Mouse (Mus musculus) limb, embryonic 12.5 days (tissue): Measurements from ENCODE around the gene Tmem222. TPM values are rescaled to one million over a fixed set of nuclear protein-coding genes. Genes with fewer than 3 reads are reported as not detected.

Experiments used
- ATAC-seq: fragments of 200-750 bp; cut with Nextera tagmentation; 2 replicates; pipeline ENCODE4 v1.8.0; 2017; ENCODE audit warnings: low read depth, moderate TSS enrichment; ENCODE audit not compliant: insufficient number of reproducible peaks, insufficient read depth, low FRiP score, low TSS enrichment
- H3K27ac ChIP-seq: fragments of 300-500 bp; sonication (generic); 2 replicates; pipeline ENCODE4 v1.5.1; 2016; ENCODE audit warnings: mild to moderate bottlenecking, moderate library complexity
- H3K27me3 ChIP-seq: fragments of 300-500 bp; sonication (generic); 2 replicates; pipeline ENCODE4 v1.6.1; 2016; ENCODE audit warnings: mild to moderate bottlenecking, moderate library complexity
- H3K36me3 ChIP-seq: fragments of 300-500 bp; sonication (generic); 2 replicates; pipeline ENCODE4 v1.6.1; 2016; ENCODE audit warnings: mild to moderate bottlenecking, moderate library complexity
- H3K4me1 ChIP-seq: fragments of 300-500 bp; sonication (generic); replicated peaks from 2 replicates; pipeline ENCODE4 v1.6.1; 2016
- H3K4me2 ChIP-seq: fragments of 300-500 bp; sonication (generic); 2 replicates; pipeline ENCODE4 v1.6.1; 2016; ENCODE audit warnings: mild to moderate bottlenecking, moderate library complexity
- H3K4me3 ChIP-seq: fragments of 300-500 bp; sonication (generic); replicated peaks from 2 replicates; pipeline ENCODE4 v1.5.1; 2016; ENCODE audit warnings: mild to moderate bottlenecking
- H3K9ac ChIP-seq: fragments of 300-500 bp; sonication (generic); replicated peaks from 2 replicates; pipeline ENCODE4 v1.6.1; 2016; ENCODE audit warnings: mild to moderate bottlenecking, moderate library complexity
- H3K9me3 ChIP-seq: fragments of 300-500 bp; sonication (generic); 2 replicates; pipeline ENCODE4 v1.6.1; 2016; ENCODE audit warnings: mild to moderate bottlenecking, moderate library complexity
- WGBS: fragments of 180-500 bp; shearing (Covaris S2); methylation state at CpG from one replicate; pipeline ENCODE4 v1.1.7; 2016; 5-methylcytosine and 5-hydroxymethylcytosine counted together
- polyA plus RNA-seq: library from polyadenylated mRNA; unstranded; fragments of >200 nt; fragmentation: Nextera tagmentation; extraction: Ambion mirVana; gene quantifications from 2 replicates; pipeline ENCODE4 v1.2.1, GENCODE M21; 2016

Tmem222 gene
- polyA plus RNA-seq, 1 experiment from 2014 or later, result 85.3 TPM

DNA sequence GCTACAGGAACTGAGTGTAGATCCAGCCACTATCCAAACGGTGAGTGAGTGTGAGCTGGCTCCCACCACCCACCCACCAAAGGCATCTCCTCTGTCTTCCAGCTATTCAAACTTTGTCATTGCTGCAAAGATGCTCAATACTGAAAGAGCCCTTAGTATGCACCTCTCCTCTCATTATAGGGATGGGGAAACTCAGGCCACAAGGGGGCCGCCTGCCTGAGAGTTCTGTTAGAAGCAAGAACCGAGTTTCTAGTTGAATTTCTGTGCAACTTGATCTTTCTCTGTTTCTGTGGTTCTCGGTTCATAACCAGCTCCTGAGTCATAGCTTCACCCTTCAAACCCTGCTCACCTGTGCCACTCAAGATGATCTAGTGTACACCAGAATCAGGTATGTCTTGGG, 25.5 kb downstream of the Tmem222 start:
- Histone ChIP-seq H3K4me2 (0 out of 2 replicates have a peak overlapping the region, but pooled peaks have one; percentile 69), H3K27me3 (peaks cover 95% of the 10 kb centered on the region), H3K27ac (no peak overlapping the region), H3K36me3 (no peaks in the 10 kb centered on the region), H3K9ac (no peak overlapping the region), H3K4me3 (no peak overlapping the region), H3K4me1 (peaks cover 16% of the 10 kb centered on the region), H3K9me3 (no peaks in the 10 kb centered on the region)
- no peak for ATAC-seq
- WGBS, result 41% methylated on average over 4 of the region's 4 CpGs

DNA sequence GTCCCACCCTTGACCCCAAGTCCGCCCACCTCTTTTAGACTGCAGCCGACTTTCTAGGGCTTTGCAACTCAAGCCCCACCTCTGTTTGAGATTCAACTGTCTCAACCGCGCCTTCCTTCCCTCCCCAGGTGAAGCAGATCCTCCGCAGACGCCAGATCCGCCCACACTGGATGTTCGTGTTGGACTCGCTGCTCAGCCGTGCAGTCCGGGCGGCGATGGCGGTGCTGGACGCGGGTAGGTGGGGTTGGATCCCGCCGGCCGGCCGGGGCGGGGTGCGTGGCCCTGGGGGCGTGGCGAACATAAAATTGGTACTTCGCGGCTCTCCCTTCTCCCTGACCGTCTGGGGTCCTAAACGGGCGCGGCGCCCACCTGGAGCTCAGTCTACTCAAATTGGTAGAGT, 26.4 kb downstream of the Tmem222 start:
- 2% methylated on average over 31 of the region's 31 CpGs for WGBS

DNA sequence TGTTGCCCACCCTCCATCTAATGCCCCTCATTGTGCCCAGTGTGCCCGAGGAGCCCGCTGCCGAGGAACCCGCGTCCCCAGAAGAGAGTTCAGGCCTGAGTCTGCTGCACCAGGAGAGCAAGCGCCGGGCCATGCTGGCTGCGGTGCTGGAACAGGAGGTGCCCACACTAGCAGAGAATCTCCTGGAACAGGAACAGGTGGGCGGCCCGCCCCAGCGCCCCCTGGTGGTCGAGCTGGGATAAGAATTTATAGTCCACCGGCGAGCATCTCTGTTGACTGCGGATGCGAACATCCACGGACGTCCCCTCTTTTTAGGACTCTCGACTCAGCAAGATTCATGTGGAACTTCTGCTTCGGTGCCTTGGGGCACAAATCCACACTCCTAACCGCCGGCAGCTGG, 27.0 kb downstream of the Tmem222 start:
- peaks cover 14% of the 10 kb centered on the region for H3K4me1 ChIP-seq
- 3% methylated on average over 22 of the region's 22 CpGs for WGBS
- peak overlapping the region; percentile 69 for H3K4me2 ChIP-seq
- ATAC-seq, result no peak
- peak overlapping the region; percentile 60 for H3K9ac ChIP-seq
- peak overlapping the region; percentile 44 for H3K4me3 ChIP-seq
- H3K27ac ChIP-seq, result no peak overlapping the region
- H3K9me3 ChIP-seq, result no peaks in the 10 kb centered on the region
- H3K36me3 ChIP-seq, result no peaks in the 10 kb centered on the region
- H3K27me3 ChIP-seq, result peaks cover 95% of the 10 kb centered on the region

More for the DNA sequence above, 26.4 kb downstream of the Tmem222 start:
- H3K27me3 ChIP-seq, result peaks cover 95% of the 10 kb centered on the region
- no peaks in the 10 kb centered on the region for H3K36me3 ChIP-seq
- H3K4me1 ChIP-seq, result peaks cover 14% of the 10 kb centered on the region
- H3K27ac ChIP-seq, result no peak overlapping the region
- ATAC-seq, result no peak
- H3K4me2 ChIP-seq, result peak overlapping the region; percentile 69
- peak overlapping the region; percentile 44 for H3K4me3 ChIP-seq
- H3K9me3 ChIP-seq, result no peaks in the 10 kb centered on the region
- peak overlapping the region; percentile 60 for H3K9ac ChIP-seq

DNA sequence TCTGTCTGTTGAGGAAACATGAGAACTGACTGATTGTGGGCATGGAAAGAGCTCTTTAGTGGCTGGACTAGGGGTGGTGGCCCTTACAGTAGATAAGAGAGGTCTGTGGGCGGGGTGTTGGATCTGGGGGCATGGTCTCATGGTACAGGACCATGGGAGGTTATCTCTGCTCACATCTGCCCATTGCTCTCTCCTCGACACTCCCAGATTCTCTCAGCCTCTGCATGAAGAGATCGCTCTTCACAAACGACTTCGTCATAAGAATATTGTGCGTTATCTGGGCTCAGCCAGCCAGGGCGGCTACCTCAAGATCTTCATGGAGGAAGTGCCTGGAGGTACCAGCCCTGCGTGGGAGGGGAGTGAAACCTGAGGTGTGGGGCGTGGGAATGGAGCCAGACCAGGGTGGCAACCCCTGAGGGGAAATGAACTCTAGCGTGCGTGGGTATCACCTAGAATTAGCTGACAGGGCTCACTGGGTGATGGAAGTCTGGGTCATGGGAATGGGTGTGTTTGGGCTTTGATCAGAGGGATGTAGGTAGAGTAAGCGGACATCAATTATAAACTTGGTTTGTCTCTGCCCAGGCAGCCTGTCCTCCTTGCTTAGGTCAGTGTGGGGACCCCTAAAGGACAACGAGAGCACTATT, 29.7 kb downstream of the Tmem222 start:
- no peak overlapping the region for H3K4me2 ChIP-seq
- no peaks in the 10 kb centered on the region for H3K9me3 ChIP-seq
- peaks cover 89% of the 10 kb centered on the region for H3K27me3 ChIP-seq
- no peak overlapping the region for H3K4me3 ChIP-seq
- no peak overlapping the region for H3K9ac ChIP-seq
- no peak overlapping the region for H3K27ac ChIP-seq
- ATAC-seq, result no peak
- H3K4me1 ChIP-seq, result peaks cover 14% of the 10 kb centered on the region
- 75% methylated on average over 13 of the region's 13 CpGs for WGBS
- H3K36me3 ChIP-seq, result no peaks in the 10 kb centered on the region

DNA sequence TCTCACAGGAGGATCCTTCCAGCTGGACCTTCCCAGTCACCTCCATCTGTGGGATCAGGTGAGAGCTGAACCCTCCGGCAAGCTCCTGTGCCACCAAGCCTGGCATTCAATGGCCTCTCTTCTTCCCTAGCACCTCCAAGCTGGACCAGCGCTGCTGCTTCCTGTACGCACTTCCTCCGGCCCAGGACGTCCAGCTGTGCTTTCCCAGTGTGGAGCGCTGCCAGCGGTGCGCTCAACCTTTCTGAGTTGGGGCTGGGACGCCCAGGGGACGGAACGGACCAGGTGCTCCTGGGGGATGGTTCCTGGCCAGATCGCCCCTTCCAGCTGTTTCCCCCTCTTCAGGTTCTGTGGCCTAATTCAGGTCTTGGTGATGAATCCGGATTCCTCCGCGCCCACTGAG, 30.5 kb downstream of the Tmem222 start:
- Histone ChIP-seq H3K27ac (no peak overlapping the region), H3K4me2 (no peak overlapping the region), H3K4me3 (no peak overlapping the region), H3K27me3 (peaks cover 89% of the 10 kb centered on the region), H3K4me1 (peaks cover 14% of the 10 kb centered on the region), H3K9me3 (no peaks in the 10 kb centered on the region), H3K9ac (no peak overlapping the region), H3K36me3 (no peaks in the 10 kb centered on the region)
- ATAC-seq, result no peak
- WGBS, result 19% methylated on average over 15 of the region's 15 CpGs

DNA sequence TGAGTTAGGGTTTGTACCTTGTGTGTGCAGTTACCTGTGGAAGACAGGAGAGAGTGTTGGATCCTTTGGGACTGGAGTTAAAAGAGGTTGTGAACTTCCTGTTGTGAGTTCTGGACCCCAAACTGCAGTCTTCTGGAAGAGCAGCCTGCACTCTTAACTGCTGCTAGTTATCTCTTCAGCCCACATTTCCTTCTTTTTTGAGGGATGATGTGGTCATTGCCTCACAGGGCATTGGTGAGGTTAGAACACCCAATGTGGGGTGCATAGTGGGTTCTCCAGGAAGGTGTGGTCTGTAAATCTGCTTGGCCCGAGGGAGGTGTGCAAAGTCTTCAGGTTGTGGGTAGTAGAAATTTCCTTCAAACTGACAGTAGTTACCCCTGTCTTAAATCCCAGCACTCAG, 33.3 kb downstream of the Tmem222 start:
- Histone ChIP-seq H3K4me3 (no peak overlapping the region), H3K27ac (no peak overlapping the region), H3K27me3 (peaks cover 79% of the 10 kb centered on the region), H3K36me3 (no peaks in the 10 kb centered on the region), H3K9me3 (no peaks in the 10 kb centered on the region), H3K4me2 (no peak overlapping the region), H3K9ac (no peak overlapping the region), H3K4me1 (peaks cover 13% of the 10 kb centered on the region)
- ATAC-seq, result no peak
- WGBS, result 77% methylated on average over 1 of the region's 1 CpGs

DNA sequence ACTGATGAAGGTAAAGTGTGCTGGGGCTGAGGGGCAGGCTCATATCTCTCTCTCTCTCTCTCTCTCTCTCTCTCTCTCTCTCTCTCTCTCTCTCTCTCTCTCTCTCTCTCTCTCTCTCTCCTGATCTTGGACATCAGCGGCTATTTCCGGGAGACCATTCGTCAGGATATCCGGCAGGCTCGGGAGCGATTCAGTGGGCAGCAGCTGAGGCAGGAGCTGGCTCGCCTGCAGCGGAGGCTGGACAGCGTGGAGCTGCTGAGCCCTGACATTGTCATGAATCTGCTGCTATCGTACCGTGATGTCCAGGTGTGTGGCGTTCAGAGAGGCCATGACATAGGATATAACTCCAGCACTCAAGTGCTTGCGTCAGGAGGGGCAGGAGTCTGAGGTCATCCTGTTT, 34.1 kb downstream of the Tmem222 start:
- ATAC-seq, result no peak
- peaks cover 13% of the 10 kb centered on the region for H3K4me1 ChIP-seq
- H3K4me2 ChIP-seq, result no peak overlapping the region
- H3K27ac ChIP-seq, result no peak overlapping the region
- WGBS, result 46% methylated on average over 13 of the region's 13 CpGs
- no peaks in the 10 kb centered on the region for H3K36me3 ChIP-seq
- no peak overlapping the region for H3K9ac ChIP-seq
- no peaks in the 10 kb centered on the region for H3K9me3 ChIP-seq
- peaks cover 71% of the 10 kb centered on the region for H3K27me3 ChIP-seq
- H3K4me3 ChIP-seq, result no peak overlapping the region

DNA sequence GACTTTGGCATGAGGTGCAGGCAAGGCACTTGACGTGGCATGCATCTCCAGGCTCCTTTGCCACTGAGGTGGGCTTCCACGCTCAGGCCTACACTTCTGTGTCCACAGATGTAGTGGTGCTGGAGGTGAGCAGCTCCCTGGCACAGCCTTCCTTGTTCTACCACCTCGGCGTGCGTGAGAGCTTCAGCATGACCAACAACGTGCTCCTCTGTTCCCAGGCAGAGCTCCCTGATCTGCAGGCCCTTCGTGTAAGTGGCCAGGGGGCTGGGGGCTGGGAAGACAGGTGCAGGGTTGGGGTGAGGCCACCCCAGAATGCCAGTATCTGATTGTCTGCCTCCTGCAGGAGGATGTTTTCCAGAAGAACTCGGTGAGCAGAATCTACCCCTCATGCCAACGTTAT, 34.9 kb downstream of the Tmem222 start:
- H3K36me3 ChIP-seq, result no peaks in the 10 kb centered on the region
- no peak overlapping the region for H3K4me3 ChIP-seq
- H3K9ac ChIP-seq, result no peak overlapping the region
- H3K4me1 ChIP-seq, result peaks cover 13% of the 10 kb centered on the region
- no peak for ATAC-seq
- H3K27me3 ChIP-seq, result peaks cover 63% of the 10 kb centered on the region
- H3K27ac ChIP-seq, result no peak overlapping the region
- 67% methylated on average over 9 of the region's 9 CpGs for WGBS
- no peak overlapping the region for H3K4me2 ChIP-seq
- no peaks in the 10 kb centered on the region for H3K9me3 ChIP-seq

DNA sequence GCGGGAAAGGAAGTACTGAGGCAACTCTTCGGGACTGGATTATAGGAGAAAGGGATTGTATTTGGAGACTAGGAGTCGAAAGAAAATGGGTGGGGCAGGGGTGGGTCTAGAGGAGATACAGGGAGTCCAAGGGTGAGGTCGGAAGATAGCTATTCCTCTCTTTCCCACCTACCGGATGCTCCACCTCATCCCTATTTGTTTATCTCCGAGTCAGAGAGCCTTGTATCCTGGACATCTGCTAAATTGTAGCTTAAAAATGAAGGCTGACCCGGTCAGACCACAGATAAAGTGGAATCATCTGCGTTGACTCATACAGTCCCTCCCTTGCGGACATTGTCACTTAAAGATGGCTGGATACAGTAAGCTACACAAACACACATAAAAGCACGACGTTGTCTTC, 35.7 kb downstream of the Tmem222 start:
- WGBS, result 38% methylated on average over 11 of the region's 11 CpGs
- Histone ChIP-seq H3K4me1 (peaks cover 9% of the 10 kb centered on the region), H3K4me3 (peak overlapping the region; percentile 65), H3K9ac (no peak overlapping the region), H3K36me3 (no peaks in the 10 kb centered on the region), H3K27me3 (peaks cover 58% of the 10 kb centered on the region), H3K27ac (no peak overlapping the region), H3K9me3 (no peaks in the 10 kb centered on the region), H3K4me2 (peak overlapping the region; percentile 74)
- ATAC-seq, result no peak

DNA sequence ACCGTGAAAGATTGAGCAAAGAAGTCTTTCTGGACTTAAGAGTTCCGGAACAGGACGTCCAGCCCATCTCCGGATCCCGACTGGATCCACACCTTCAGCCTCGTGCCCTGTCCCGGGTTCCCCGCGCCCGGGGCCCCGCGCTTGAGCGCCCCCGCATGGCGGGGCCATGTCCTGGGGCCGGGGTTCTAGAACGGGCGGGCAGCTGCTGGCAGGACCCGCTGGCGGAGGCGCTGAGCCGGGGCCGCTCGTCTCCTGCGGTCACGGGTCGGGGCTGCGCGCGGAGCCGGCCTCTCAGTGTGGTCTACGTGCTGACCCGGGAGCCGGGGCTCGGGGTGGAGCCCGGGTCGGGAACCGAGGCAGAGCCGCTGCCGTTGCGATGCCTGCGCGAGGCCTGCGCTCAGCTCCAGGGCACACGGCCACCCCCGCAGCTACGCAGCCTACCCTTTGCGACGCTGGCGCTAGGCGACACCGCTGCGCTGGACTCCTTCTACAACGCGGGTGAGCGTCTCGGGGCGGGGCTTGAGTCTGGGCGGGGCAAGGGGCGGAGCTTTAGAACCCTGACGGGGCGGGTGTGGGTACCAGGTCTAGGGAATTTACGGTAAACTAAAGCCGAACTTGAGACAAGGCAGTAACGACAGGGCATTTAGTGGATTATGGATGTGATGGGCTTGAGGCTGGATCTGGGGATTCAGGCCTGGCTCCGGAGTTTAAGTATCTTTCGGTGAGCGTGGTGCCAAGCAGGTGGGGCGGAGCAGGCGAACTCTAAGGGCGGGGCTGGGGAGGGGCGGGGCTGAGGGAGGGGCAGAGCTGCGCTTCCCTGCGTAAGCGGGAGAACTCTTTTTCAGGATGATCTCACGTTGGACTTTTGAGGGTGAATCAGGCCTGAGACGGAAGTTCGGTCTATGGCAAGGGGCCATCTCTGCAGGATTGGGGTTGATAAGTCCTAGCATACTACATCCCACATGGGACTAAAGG, 36.4 kb downstream of the Tmem222 start:
- peak; percentile 88 for ATAC-seq
- Histone ChIP-seq H3K27ac (peak overlapping the region; percentile 36; the same call in 1 of the 2 replicates), H3K9ac (peak overlapping the region; percentile 56), H3K36me3 (no peaks in the 10 kb centered on the region), H3K4me2 (peak overlapping the region; percentile 74), H3K4me3 (peak overlapping the region; percentile 65), H3K9me3 (no peaks in the 10 kb centered on the region), H3K4me1 (peaks cover 8% of the 10 kb centered on the region), H3K27me3 (peaks cover 52% of the 10 kb centered on the region)
- WGBS, result under 1% methylated on average over 75 of the region's 78 CpGs

DNA sequence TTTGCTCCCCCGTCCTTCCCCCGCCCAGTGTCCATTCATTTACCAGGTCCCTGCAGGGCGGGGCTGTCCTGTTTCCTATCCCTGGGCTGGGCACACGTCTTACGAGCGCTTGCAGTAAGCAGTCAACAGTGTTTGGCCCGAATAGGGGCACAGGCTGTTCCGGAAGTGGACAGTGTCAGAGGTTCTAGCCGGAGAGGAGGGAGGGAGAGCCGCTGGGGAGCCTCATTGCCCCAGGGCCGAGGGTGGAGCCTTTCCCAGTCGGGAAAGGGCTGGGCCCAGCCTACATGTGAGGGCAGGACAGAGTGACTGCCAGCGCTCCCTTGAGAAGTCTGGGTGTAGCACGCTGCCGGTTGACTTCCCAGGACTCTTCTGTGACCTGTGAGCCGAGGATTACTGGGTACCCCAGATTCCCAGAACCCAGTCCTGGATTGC, 37.1 kb downstream of the Tmem222 start, which contains the start of gene Map3k6:
TSS of gene Map3k6 (plus strand) at position 329 of the 432 bp plus-strand sequence.
- H3K4me1 ChIP-seq, result peaks cover 8% of the 10 kb centered on the region
- H3K27ac ChIP-seq, result peak within 1 kb of the TSS; percentile 36; the same call in 1 of the 2 replicates
- H3K27me3 ChIP-seq, result peaks cover 44% of the 10 kb centered on the region
- ATAC-seq, result no peak
- no peaks in the 10 kb centered on the region for H3K9me3 ChIP-seq
- peak within 1 kb of the TSS; percentile 65 for H3K4me3 ChIP-seq
- no peaks in the 10 kb centered on the region for H3K36me3 ChIP-seq
- WGBS, result 6% methylated on average over 16 of the region's 16 CpGs
- H3K9ac ChIP-seq, result peak within 1 kb of the TSS; percentile 56
- peak within 1 kb of the TSS; percentile 74 for H3K4me2 ChIP-seq
